Mouse (Mus musculus) embryonic fibroblast, embryonic 13.5 days (primary cell): ENCODE results near the gene Gm49661. TPM values are rescaled to one million over a fixed set of nuclear protein-coding genes. Genes with fewer than 3 reads are reported as not detected.

ENCODE experiments used
- H3K27ac ChIP-seq: 2 replicates; pipeline ENCODE4 v1.5.1; 2012; ENCODE audit warnings: low read length, control low read depth, inconsistent platforms; ENCODE audit not compliant: insufficient read depth
- H3K4me1 ChIP-seq: 2 replicates; pipeline ENCODE4 v1.6.1; 2011; ENCODE audit warnings: low read length; ENCODE audit not compliant: control insufficient read depth, insufficient read depth
- H3K4me3 ChIP-seq: 2 replicates; pipeline ENCODE4 v1.5.1; 2011; ENCODE audit warnings: mild to moderate bottlenecking, control low read depth, low read length; ENCODE audit not compliant: insufficient read depth
- CTCF ChIP-seq: IDR thresholded peaks from 2 replicates; pipeline ENCODE4 v1.5.1; 2011; ENCODE audit warnings: mild to moderate bottlenecking, control low read depth, low read length, moderate library complexity, borderline replicate concordance; ENCODE audit not compliant: insufficient read depth
- POLR2A ChIP-seq: IDR thresholded peaks from 2 replicates; pipeline ENCODE4 v1.6.1; 2011; ENCODE audit warnings: low read depth, mild to moderate bottlenecking, control low read depth, low read length, moderate library complexity
- polyA plus RNA-seq: library from polyadenylated mRNA; stranded (reverse); fragments of >200 nt; gene quantifications from 2 replicates; pipeline ENCODE4 v1.2.4, GENCODE M21; 2011; ENCODE audit warnings: low read depth; ENCODE audit not compliant: missing spikeins, insufficient read length

Gene Gm49661
- polyA plus RNA-seq, 1 experiment = not detected

DNA sequence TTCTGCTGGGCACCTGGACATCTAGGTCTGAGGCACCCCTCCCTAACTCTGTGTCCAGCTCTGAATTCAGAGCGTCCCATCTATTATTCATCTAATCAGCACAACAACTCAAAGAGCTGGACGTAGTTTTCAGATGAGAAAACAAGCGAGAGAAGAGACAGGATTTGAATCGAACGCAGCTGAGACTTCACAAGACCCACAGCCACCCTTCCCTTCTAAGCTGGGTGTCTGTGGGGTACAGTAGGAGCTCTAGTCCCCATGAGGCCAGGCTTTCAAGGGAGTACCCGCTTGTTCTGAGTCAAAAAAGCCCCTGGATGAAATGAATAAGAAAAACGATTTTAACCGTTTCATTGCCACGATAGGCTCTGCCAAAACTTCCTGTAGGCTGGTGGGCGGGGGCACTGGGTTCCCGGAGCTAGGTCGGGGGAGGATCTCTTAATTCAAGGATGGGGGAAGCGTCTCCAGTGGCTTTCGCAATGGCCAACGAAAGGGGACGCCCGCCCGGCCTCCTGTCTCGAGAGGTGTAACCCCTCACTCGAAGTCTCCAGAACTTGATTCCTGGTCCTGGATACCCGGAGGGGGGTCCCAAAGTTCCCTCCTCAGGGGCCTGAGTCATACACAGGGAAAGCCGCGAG is 15.9 kb upstream of the Gm49661 start:
- peak overlapping the region; percentile 94 for H3K27ac ChIP-seq
- H3K4me1 ChIP-seq = peaks cover 30% of the 10 kb centered on the region
- peak overlapping the region; percentile 11 for H3K4me3 ChIP-seq
- TF ChIP-seq CTCF (no peak), POLR2A (no peak)

DNA sequence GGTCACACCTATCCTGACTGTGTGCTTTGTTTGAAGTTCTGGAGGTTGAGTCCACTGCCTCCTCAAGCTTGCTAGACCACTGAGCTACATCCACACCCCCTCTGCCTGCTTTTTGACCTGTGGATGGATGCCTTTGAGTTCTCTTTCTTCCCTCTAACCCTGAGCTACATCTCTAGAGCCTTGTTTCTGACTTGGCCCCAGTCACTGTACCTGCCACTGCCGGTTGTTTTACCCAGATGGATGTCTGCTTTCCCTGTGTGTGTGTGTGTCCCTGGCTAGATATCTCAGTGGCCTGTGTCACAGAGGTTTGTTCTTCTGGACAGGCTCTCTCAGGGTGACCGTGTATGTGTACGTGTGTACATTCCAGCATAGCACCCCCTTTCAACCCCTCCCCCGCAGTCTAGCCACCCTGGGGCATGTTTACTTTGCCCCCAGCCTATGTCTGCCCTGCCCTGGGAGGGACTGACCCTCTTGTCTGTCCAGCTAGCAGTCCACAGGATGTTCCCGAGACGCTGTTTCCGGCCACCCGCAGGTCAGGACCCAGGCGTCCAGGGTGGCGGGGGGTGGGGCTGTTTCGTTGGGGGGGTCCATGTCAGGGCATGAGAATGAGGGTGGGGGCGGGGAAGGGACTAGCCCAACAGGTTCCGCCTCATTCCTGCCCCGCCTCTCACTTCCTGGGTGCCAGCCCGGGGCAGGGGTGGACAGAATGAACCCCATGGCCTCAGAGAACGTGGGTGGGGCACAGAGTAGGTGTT is 15.2 kb upstream of the Gm49661 start:
- H3K4me1 ChIP-seq = peaks cover 30% of the 10 kb centered on the region
- TF ChIP-seq POLR2A (no peak), CTCF (no peak)
- peak overlapping the region; percentile 94 for H3K27ac ChIP-seq
- 0 out of 2 replicates have a peak overlapping the region, but pooled peaks have one; percentile 11 for H3K4me3 ChIP-seq

GRCm38 (mm10) chr8:84982499-84983011 is 13.3 kb upstream of the Gm49661 start:
- no peak overlapping the region for H3K27ac ChIP-seq

GRCm38 (mm10) chr8:84981644-84982498 is 12.6 kb upstream of the Gm49661 start:
- H3K27ac ChIP-seq = peak overlapping the region; percentile 94
- no peak for TF ChIP-seq POLR2A
- TF ChIP-seq CTCF = no peak

More at GRCm38 (mm10) chr8:84982499-84983011, 13.3 kb upstream of the Gm49661 start:
- Histone ChIP-seq H3K4me1 (peaks cover 20% of the 10 kb centered on the region), H3K4me3 (no peak overlapping the region)
- TF ChIP-seq CTCF (no peak), POLR2A (no peak)

DNA sequence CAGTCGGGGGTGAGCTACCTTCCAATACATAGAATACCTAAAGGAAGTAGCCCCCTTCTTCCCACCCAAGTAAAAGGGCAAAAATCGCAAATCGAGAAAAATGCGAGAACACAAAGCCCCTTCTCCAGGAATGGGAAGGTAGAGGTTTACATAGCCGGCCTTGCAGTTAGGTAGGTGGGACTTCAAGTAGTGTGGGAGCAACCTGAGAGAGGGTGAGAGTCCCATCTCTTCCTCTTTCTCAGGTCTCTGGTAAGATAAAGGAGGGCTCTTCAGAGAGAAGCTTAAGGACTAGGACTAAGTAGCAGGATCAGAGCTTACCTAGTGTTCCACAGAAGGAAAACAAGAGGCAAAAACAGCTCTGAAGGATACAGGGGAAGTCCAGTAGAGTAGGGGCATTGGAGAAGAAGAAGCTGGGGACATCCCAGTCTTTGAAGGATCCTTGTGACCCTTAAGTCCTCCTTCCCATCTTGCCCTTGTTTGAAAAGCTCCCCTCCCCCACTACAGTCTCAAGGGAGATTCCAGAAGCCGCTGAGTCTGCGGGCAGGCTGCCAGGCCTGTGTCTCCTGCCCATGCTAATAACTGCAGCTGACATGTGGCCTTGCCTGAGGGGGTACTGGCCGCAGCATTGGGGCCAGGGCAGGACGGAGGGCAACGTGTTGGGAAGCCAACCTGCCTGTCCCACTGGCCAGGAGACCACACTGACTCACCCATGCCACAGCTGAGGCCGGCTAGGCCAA is 11.6 kb upstream of the Gm49661 start:
- Histone ChIP-seq H3K4me3 (no peak overlapping the region), H3K27ac (peak overlapping the region; percentile 94), H3K4me1 (peaks cover 13% of the 10 kb centered on the region)
- TF ChIP-seq CTCF = no peak
- peak; percentile 41; the same call in 1 of the 2 replicates for TF ChIP-seq POLR2A

More at GRCm38 (mm10) chr8:84981644-84982498, 12.6 kb upstream of the Gm49661 start:
- peaks cover 18% of the 10 kb centered on the region for H3K4me1 ChIP-seq
- H3K4me3 ChIP-seq = no peak overlapping the region

DNA sequence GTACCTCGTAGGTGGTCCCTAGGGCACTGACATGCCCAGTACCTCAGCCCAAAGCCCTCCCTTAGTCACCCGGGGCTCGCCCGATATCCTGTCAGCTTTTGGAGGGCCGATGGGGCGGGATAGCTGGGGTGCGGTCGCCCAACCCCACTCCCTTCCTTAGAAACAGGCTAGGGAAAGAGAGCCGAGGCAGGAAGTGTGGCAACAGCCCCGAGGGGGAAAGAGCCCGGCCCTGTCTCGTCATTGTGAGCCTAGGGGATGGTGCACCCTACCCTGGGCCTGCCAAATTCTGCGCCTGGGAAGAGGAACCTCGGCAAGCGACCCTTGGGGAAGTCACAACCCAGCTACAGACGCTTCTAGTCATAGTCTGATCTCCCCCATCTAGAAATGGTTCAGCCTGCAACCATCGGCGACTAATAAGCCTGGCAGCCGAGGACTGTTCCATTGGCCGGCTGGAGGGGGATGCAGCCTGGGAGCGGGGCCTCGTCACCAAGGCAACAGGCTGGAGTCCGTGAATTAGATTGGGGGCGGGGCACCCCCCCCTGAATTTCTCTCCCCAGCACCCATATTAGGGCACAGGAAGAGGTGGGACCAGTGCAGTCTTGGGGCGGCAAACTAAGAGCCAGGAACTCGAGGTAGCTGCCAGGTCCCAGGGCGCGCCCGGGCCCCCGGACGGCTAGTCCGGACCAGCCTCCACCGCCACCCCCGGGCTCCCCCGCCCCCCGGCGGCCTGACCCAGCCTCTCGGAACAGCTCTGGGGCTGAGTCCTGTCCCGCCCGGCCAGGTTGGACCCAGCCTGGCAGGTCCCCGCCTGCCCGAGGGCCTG is 10.6 kb upstream of the Gm49661 start:
- H3K4me3 ChIP-seq = peak overlapping the region; percentile 1
- no peak for TF ChIP-seq CTCF
- TF ChIP-seq POLR2A = no peak
- peaks cover 13% of the 10 kb centered on the region for H3K4me1 ChIP-seq
- peak overlapping the region; percentile 94 for H3K27ac ChIP-seq

- H3K4me3 ChIP-seq = peak within 1 kb of the TSS; percentile 88
- peaks cover 8% of the 10 kb centered on the region for H3K4me1 ChIP-seq
- H3K27ac ChIP-seq = peak within 1 kb of the TSS; percentile 90
- TF ChIP-seq POLR2A (peak; percentile 100), CTCF (no peak)
These were observed 9.2 kb upstream of the Gm49661 start, which contains the start of gene Junb for GRCm38 (mm10) chr8:84978248-84978940. Gene Junb (minus strand): TSS chr8:84978718.
